Mouse (Mus musculus): ENCODE measurements around the gene Hmgn2. TPM values are rescaled to one million over a fixed set of nuclear protein-coding genes. Genes with fewer than 3 reads are reported as not detected.

Hmgn2 gene
- polyA plus RNA-seq (2014; fragmentation: Illumina TruSeq; extraction: RNeasy Lipid Tissue Mini Kit (QIAGEN cat#74804); ENCODE audit: low read depth, low replicate concordance) = 176 TPM

DNA sequence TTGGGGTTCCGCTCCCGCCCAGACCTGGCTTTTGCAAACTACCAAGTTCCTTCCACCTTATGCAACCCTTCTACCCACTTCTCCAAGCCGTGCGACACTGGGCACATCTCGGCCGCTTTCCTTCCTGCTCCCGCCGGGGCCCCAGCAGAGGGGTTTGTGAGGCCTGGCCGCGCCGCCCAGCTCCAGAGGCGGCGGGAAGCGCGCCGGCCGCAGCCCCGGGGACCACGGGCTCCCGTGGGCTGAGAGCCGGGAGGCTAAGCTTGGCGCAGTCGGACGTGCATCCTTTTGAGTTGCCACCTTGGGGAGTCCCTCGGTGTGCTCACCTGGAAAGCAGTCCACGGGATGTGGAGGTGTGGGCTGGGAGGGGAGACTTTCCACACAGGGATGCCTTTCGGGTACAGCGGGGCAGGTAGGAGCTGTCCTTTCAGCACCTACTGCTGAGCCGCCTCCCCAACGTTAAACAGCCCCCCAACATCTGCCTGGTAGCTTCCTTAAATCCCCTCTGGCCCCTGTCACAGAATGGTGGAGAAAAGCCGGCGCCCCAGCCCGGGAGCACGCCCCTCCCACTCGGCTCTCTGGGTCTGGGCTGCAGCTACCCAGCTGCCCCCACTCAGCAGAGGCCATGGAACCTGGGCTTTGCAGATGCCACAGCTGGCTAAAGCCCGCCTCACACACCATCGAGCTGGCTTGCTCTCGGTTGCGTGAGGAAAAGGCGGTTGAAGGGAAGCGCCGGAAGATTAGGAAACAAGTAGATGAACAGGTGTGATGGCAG, at the start of gene Hmgn2:
Hmgn2 (minus strand) TSS at position 501 of the 772 bp plus-strand sequence.

DNA sequence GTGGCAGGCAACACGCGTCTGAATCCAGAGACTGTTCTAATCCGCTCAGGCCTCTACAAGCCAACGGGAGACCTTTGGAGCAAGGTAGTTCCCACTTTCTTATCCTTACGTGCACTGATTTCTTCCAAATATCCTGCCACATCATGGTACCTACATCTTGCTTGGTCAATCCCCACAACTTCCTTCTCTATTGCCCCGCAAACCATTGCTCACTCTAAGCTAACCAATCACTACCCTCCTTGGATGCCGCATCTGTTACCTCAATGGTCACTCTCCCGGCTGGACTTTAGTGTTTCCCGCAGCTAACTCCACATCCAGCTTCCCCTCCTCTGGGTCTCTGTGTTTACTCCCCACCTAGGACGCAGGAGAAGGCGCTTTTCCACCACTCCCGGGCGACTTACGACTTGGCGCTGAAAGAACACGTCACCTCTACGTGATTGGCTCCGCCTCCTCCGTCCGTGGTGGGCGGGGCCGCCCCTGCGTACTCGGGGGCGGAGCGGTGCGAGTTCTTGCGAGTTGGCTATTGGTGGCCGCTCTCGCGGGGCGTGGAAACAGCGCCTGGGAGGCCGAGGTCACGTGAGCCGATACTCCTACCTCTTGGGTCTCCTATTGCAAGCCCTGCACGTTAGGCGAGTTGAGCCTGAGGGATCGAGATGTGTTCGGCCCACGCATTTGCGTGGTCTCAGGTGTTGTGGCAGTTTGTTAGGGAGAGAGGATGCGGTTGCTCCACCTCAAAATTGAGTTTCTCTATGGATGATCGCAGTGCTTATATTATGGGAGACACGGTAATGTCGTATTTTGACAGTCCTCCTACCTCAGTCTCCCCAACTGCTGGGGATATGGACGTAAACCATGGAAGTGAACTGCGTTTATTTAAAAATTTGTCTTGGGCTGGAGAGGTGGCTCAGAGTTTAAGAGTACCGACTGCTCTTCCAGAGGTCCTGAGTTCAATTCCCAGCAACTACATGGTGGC, 32.3 kb upstream of the Hmgn2 start, which contains the start of gene Dhdds:
Dhdds (minus strand) TSS at position 453 of the 973 bp plus-strand sequence.

Other genes starting within 250 kb of the Hmgn2 start
- gene Arid1a, start 211.9 kb downstream of the Hmgn2 start, polyA plus RNA-seq (2014; fragmentation: Illumina TruSeq; extraction: RNeasy Lipid Tissue Mini Kit (QIAGEN cat#74804); ENCODE audit: low read depth, low replicate concordance) = 21.0 TPM
- 4.0 TPM for gene Rps6ka1, start 80.9 kb downstream of the Hmgn2 start, polyA plus RNA-seq (2014; fragmentation: Illumina TruSeq; extraction: RNeasy Lipid Tissue Mini Kit (QIAGEN cat#74804); ENCODE audit: low read depth, low replicate concordance)
- 25.1 TPM for gene Dhdds, start 32.3 kb upstream of the Hmgn2 start, polyA plus RNA-seq (2014; fragmentation: Illumina TruSeq; extraction: RNeasy Lipid Tissue Mini Kit (QIAGEN cat#74804); ENCODE audit: low read depth, low replicate concordance)
- gene Lin28a, start 50.2 kb upstream of the Hmgn2 start, polyA plus RNA-seq (2014; fragmentation: Illumina TruSeq; extraction: RNeasy Lipid Tissue Mini Kit (QIAGEN cat#74804); ENCODE audit: low read depth, low replicate concordance) = not detected
- not detected for gene Zfp683, start 85.2 kb upstream of the Hmgn2 start, polyA plus RNA-seq (2014; fragmentation: Illumina TruSeq; extraction: RNeasy Lipid Tissue Mini Kit (QIAGEN cat#74804); ENCODE audit: low read depth, low replicate concordance)
- gene Crybg2, start 92.2 kb upstream of the Hmgn2 start, polyA plus RNA-seq (2014; fragmentation: Illumina TruSeq; extraction: RNeasy Lipid Tissue Mini Kit (QIAGEN cat#74804); ENCODE audit: low read depth, low replicate concordance) = not detected
- gene Cd52, start 126.4 kb upstream of the Hmgn2 start, polyA plus RNA-seq (2014; fragmentation: Illumina TruSeq; extraction: RNeasy Lipid Tissue Mini Kit (QIAGEN cat#74804); ENCODE audit: low read depth, low replicate concordance) = 15.5 TPM
- gene Ubxn11, start 133.9 kb upstream of the Hmgn2 start, polyA plus RNA-seq (2014; fragmentation: Illumina TruSeq; extraction: RNeasy Lipid Tissue Mini Kit (QIAGEN cat#74804); ENCODE audit: low read depth, low replicate concordance) = 0.97 TPM
- gene Sh3bgrl3, start 160.1 kb upstream of the Hmgn2 start, polyA plus RNA-seq (2014; fragmentation: Illumina TruSeq; extraction: RNeasy Lipid Tissue Mini Kit (QIAGEN cat#74804); ENCODE audit: low read depth, low replicate concordance) = 47.5 TPM
- gene Cep85, start 218.5 kb upstream of the Hmgn2 start, polyA plus RNA-seq (2014; fragmentation: Illumina TruSeq; extraction: RNeasy Lipid Tissue Mini Kit (QIAGEN cat#74804); ENCODE audit: low read depth, low replicate concordance) = 63.7 TPM
- not detected for gene Gm7534, start 234.4 kb upstream of the Hmgn2 start, polyA plus RNA-seq (2014; fragmentation: Illumina TruSeq; extraction: RNeasy Lipid Tissue Mini Kit (QIAGEN cat#74804); ENCODE audit: low read depth, low replicate concordance)